Mouse (Mus musculus): ENCODE measurements around the gene Gpm6b. TPM values are rescaled to one million over a fixed set of nuclear protein-coding genes. Genes with fewer than 3 reads are reported as not detected.

The Gpm6b gene
- 5.2 and 6.0 TPM in 2 replicates for polyA plus RNA-seq (2014; fragmentation: Nextera tagmentation; extraction: Ambion mirVana)

GRCm38 (mm10) chrX:166238831-166239460, at the start of gene Gpm6b:
Gene Gpm6b, plus strand, starts transcription at chrX:166238911.
- peak; percentile 81 for ATAC-seq (ENCODE audit: insufficient number of reproducible peaks, insufficient read depth, low FRiP score, low read depth)
- 23% methylated on average over 52 of the region's 63 CpGs for WGBS
- no peaks in the 10 kb centered on the region; a peak in 1 of 4 replicates for H3K4me1 ChIP-seq (ENCODE audit: control insufficient read depth in 2 of 2, insufficient read depth in 2 of 2, low read length in 2 of 2)
- peak within 1 kb of the TSS; percentile 52 to 55 for H3K4me3 ChIP-seq (ENCODE audit: control insufficient read depth in 1 of 2, insufficient read depth in 1 of 2, low read depth in 1 of 2, low read length in 2 of 2)
- H3K27ac ChIP-seq (replicated peaks in 1 of 2; ENCODE audit: control insufficient read depth in 1 of 2, insufficient read depth in 1 of 2, low read depth in 2 of 2, low read length in 2 of 2): no peak within 1 kb of the TSS
- H3K36me3 ChIP-seq (ENCODE audit: control insufficient read depth, insufficient read depth, low read length): no peaks in the 10 kb centered on the region
- peaks cover 10% of the 10 kb centered on the region for H3K27me3 ChIP-seq (ENCODE audit: control insufficient read depth, insufficient read depth, low read length)
- peak within 1 kb of the TSS; percentile 64 for H3K9ac ChIP-seq (ENCODE audit: low read length)
- H3K4me2 ChIP-seq (ENCODE audit: low read length): peak within 1 kb of the TSS; percentile 94
- H3K9me3 ChIP-seq (ENCODE audit: control insufficient read depth, low read length): no peaks in the 10 kb centered on the region

GRCm38 (mm10) chrX:166196327-166196726, 42.4 kb upstream of the Gpm6b start:
- no peak overlapping the region for H3K4me2 ChIP-seq (ENCODE audit: low read length)
- H3K27ac ChIP-seq (replicated peaks in 1 of 2; ENCODE audit: control insufficient read depth in 1 of 2, insufficient read depth in 1 of 2, low read depth in 2 of 2, low read length in 2 of 2): no peak overlapping the region
- H3K27me3 ChIP-seq (ENCODE audit: control insufficient read depth, insufficient read depth, low read length): no peaks in the 10 kb centered on the region
- no peaks in the 10 kb centered on the region for H3K36me3 ChIP-seq (ENCODE audit: control insufficient read depth, insufficient read depth, low read length)
- no peak overlapping the region for H3K9ac ChIP-seq (ENCODE audit: low read length)
- ATAC-seq (ENCODE audit: insufficient number of reproducible peaks, insufficient read depth, low FRiP score, low read depth): no peak
- H3K9me3 ChIP-seq (ENCODE audit: control insufficient read depth, low read length): no peaks in the 10 kb centered on the region
- H3K4me3 ChIP-seq (ENCODE audit: control insufficient read depth in 1 of 2, insufficient read depth in 1 of 2, low read depth in 1 of 2, low read length in 2 of 2): no peak overlapping the region
- 0 out of 4 replicates have a peak, but pooled peaks cover 0 to 2% of the 10 kb centered on the region in 2 experiments for H3K4me1 ChIP-seq (ENCODE audit: control insufficient read depth in 2 of 2, insufficient read depth in 2 of 2, low read length in 2 of 2)

- no peak overlapping the region for H3K4me2 ChIP-seq (ENCODE audit: low read length)
- no peak for ATAC-seq (ENCODE audit: insufficient number of reproducible peaks, insufficient read depth, low FRiP score, low read depth)
- 0 out of 4 replicates have a peak, but pooled peaks cover 0 to 2% of the 10 kb centered on the region in 2 experiments for H3K4me1 ChIP-seq (ENCODE audit: control insufficient read depth in 2 of 2, insufficient read depth in 2 of 2, low read length in 2 of 2)
- H3K27ac ChIP-seq (replicated peaks in 1 of 2; ENCODE audit: control insufficient read depth in 1 of 2, insufficient read depth in 1 of 2, low read depth in 2 of 2, low read length in 2 of 2): no peak overlapping the region
- no peaks in the 10 kb centered on the region for H3K9me3 ChIP-seq (ENCODE audit: control insufficient read depth, low read length)
- H3K4me3 ChIP-seq (ENCODE audit: control insufficient read depth in 1 of 2, insufficient read depth in 1 of 2, low read depth in 1 of 2, low read length in 2 of 2): no peak overlapping the region
- no peaks in the 10 kb centered on the region for H3K27me3 ChIP-seq (ENCODE audit: control insufficient read depth, insufficient read depth, low read length)
- WGBS: 84% methylated on average over 2 of the region's 2 CpGs
- no peak overlapping the region for H3K9ac ChIP-seq (ENCODE audit: low read length)
- H3K36me3 ChIP-seq (ENCODE audit: control insufficient read depth, insufficient read depth, low read length): no peaks in the 10 kb centered on the region
Measured at GRCm38 (mm10) chrX:166198266-166198665, 40.4 kb upstream of the Gpm6b start.

- Histone ChIP-seq H3K4me1 (ENCODE audit: control insufficient read depth in 2 of 2, insufficient read depth in 2 of 2, low read length in 2 of 2) (0 out of 4 replicates have a peak, but pooled peaks cover 0 to 2% of the 10 kb centered on the region in 2 experiments), H3K36me3 (ENCODE audit: control insufficient read depth, insufficient read depth, low read length) (no peaks in the 10 kb centered on the region), H3K27me3 (ENCODE audit: control insufficient read depth, insufficient read depth, low read length) (no peaks in the 10 kb centered on the region), H3K27ac (replicated peaks in 1 of 2; ENCODE audit: control insufficient read depth in 1 of 2, insufficient read depth in 1 of 2, low read depth in 2 of 2, low read length in 2 of 2) (no peak overlapping the region), H3K9ac (ENCODE audit: low read length) (no peak overlapping the region), H3K4me2 (ENCODE audit: low read length) (no peak overlapping the region), H3K4me3 (ENCODE audit: control insufficient read depth in 1 of 2, insufficient read depth in 1 of 2, low read depth in 1 of 2, low read length in 2 of 2) (no peak overlapping the region), H3K9me3 (ENCODE audit: control insufficient read depth, low read length) (no peaks in the 10 kb centered on the region)
- no peak for ATAC-seq (ENCODE audit: insufficient number of reproducible peaks, insufficient read depth, low FRiP score, low read depth)
Measured at GRCm38 (mm10) chrX:166199812-166200211, 38.9 kb upstream of the Gpm6b start.

- Histone ChIP-seq H3K9ac (ENCODE audit: low read length) (no peak overlapping the region), H3K4me1 (ENCODE audit: control insufficient read depth in 2 of 2, insufficient read depth in 2 of 2, low read length in 2 of 2) (no peaks in the 10 kb centered on the region), H3K4me2 (ENCODE audit: low read length) (no peak overlapping the region), H3K4me3 (ENCODE audit: control insufficient read depth in 1 of 2, insufficient read depth in 1 of 2, low read depth in 1 of 2, low read length in 2 of 2) (no peak overlapping the region), H3K27me3 (ENCODE audit: control insufficient read depth, insufficient read depth, low read length) (no peaks in the 10 kb centered on the region), H3K27ac (replicated peaks in 1 of 2; ENCODE audit: control insufficient read depth in 1 of 2, insufficient read depth in 1 of 2, low read depth in 2 of 2, low read length in 2 of 2) (no peak overlapping the region), H3K36me3 (ENCODE audit: control insufficient read depth, insufficient read depth, low read length) (no peaks in the 10 kb centered on the region), H3K9me3 (ENCODE audit: control insufficient read depth, low read length) (no peaks in the 10 kb centered on the region)
- 61% methylated on average over 2 of the region's 2 CpGs for WGBS
- ATAC-seq (ENCODE audit: insufficient number of reproducible peaks, insufficient read depth, low FRiP score, low read depth): no peak
Measured at GRCm38 (mm10) chrX:166214576-166214975, 24.1 kb upstream of the Gpm6b start.

GRCm38 (mm10) chrX:166216248-166216647, 22.5 kb upstream of the Gpm6b start:
- no peak overlapping the region for H3K4me3 ChIP-seq (ENCODE audit: control insufficient read depth in 1 of 2, insufficient read depth in 1 of 2, low read depth in 1 of 2, low read length in 2 of 2)
- WGBS: 80% methylated on average over 6 of the region's 6 CpGs

GRCm38 (mm10) chrX:166216720-166217119, 22.0 kb upstream of the Gpm6b start:
- no peak overlapping the region for H3K9ac ChIP-seq (ENCODE audit: low read length)
- H3K4me1 ChIP-seq (ENCODE audit: control insufficient read depth in 2 of 2, insufficient read depth in 2 of 2, low read length in 2 of 2): no peaks in the 10 kb centered on the region
- H3K4me3 ChIP-seq (ENCODE audit: control insufficient read depth in 1 of 2, insufficient read depth in 1 of 2, low read depth in 1 of 2, low read length in 2 of 2): no peak overlapping the region
- H3K36me3 ChIP-seq (ENCODE audit: control insufficient read depth, insufficient read depth, low read length): no peaks in the 10 kb centered on the region
- no peak overlapping the region for H3K4me2 ChIP-seq (ENCODE audit: low read length)
- 81% methylated on average over 8 of the region's 8 CpGs for WGBS
- H3K27me3 ChIP-seq (ENCODE audit: control insufficient read depth, insufficient read depth, low read length): no peaks in the 10 kb centered on the region
- ATAC-seq (ENCODE audit: insufficient number of reproducible peaks, insufficient read depth, low FRiP score, low read depth): no peak
- H3K9me3 ChIP-seq (ENCODE audit: control insufficient read depth, low read length): no peaks in the 10 kb centered on the region
- H3K27ac ChIP-seq (replicated peaks in 1 of 2; ENCODE audit: control insufficient read depth in 1 of 2, insufficient read depth in 1 of 2, low read depth in 2 of 2, low read length in 2 of 2): no peak overlapping the region

More at GRCm38 (mm10) chrX:166216248-166216647, 22.5 kb upstream of the Gpm6b start:
- Histone ChIP-seq H3K36me3 (ENCODE audit: control insufficient read depth, insufficient read depth, low read length) (no peaks in the 10 kb centered on the region), H3K4me1 (ENCODE audit: control insufficient read depth in 2 of 2, insufficient read depth in 2 of 2, low read length in 2 of 2) (no peaks in the 10 kb centered on the region), H3K9ac (ENCODE audit: low read length) (no peak overlapping the region), H3K9me3 (ENCODE audit: control insufficient read depth, low read length) (no peaks in the 10 kb centered on the region), H3K4me2 (ENCODE audit: low read length) (no peak overlapping the region), H3K27me3 (ENCODE audit: control insufficient read depth, insufficient read depth, low read length) (no peaks in the 10 kb centered on the region), H3K27ac (replicated peaks in 1 of 2; ENCODE audit: control insufficient read depth in 1 of 2, insufficient read depth in 1 of 2, low read depth in 2 of 2, low read length in 2 of 2) (no peak overlapping the region)
- no peak for ATAC-seq (ENCODE audit: insufficient number of reproducible peaks, insufficient read depth, low FRiP score, low read depth)

GRCm38 (mm10) chrX:166219331-166219730, 19.4 kb upstream of the Gpm6b start:
- no peak for ATAC-seq (ENCODE audit: insufficient number of reproducible peaks, insufficient read depth, low FRiP score, low read depth)
- no peaks in the 10 kb centered on the region for H3K9me3 ChIP-seq (ENCODE audit: control insufficient read depth, low read length)
- WGBS: 48% methylated on average over 5 of the region's 5 CpGs
- no peaks in the 10 kb centered on the region for H3K36me3 ChIP-seq (ENCODE audit: control insufficient read depth, insufficient read depth, low read length)
- H3K4me3 ChIP-seq (ENCODE audit: control insufficient read depth in 1 of 2, insufficient read depth in 1 of 2, low read depth in 1 of 2, low read length in 2 of 2): no peak overlapping the region
- H3K27me3 ChIP-seq (ENCODE audit: control insufficient read depth, insufficient read depth, low read length): no peaks in the 10 kb centered on the region
- no peak overlapping the region for H3K4me2 ChIP-seq (ENCODE audit: low read length)
- no peaks in the 10 kb centered on the region for H3K4me1 ChIP-seq (ENCODE audit: control insufficient read depth in 2 of 2, insufficient read depth in 2 of 2, low read length in 2 of 2)
- no peak overlapping the region for H3K9ac ChIP-seq (ENCODE audit: low read length)
- H3K27ac ChIP-seq (replicated peaks in 1 of 2; ENCODE audit: control insufficient read depth in 1 of 2, insufficient read depth in 1 of 2, low read depth in 2 of 2, low read length in 2 of 2): no peak overlapping the region

All from heart, embryonic 14.5 days (tissue).